In genomic region chr7:96903088-96903985, GRCm38 (mm10) we compare ENCODE assay signal across 19 mouse cellular contexts. TPM values are rescaled to one million over a fixed set of nuclear protein-coding genes. Genes with fewer than 3 reads are reported as not detected.
DNase-seq lines count a peak whose midpoint lies in the region; ATAC-seq and TF ChIP-seq lines count a peak whose summit lies in the region.
"Had no signal": no experiment of that assay in that cellular context is flagged by ENCODE, and none has a peak within 500 bp of the region (broad histone marks: within the 10 kb centered on the region; RNA-seq: fewer than 3 reads in every experiment).

No protein-coding gene starts in this region.

- no peak overlapping the region for H3K4me2 ChIP-seq in hindbrain, embryonic 12.5 days (replicated peaks)
- H3K4me2 ChIP-seq in midbrain, embryonic 14.5 days (ENCODE audit: low read length): no peak overlapping the region
- no peak overlapping the region for H3K4me2 ChIP-seq in midbrain, embryonic 11.5 days
- H3K4me2 ChIP-seq in forebrain, postnatal 0 days (ENCODE audit: low read depth): no peak overlapping the region
- H3K4me2 ChIP-seq: embryonic facial prominence, embryonic 13.5 days; heart, embryonic 12.5 days had no signal

- no peak overlapping the region for H3K9ac ChIP-seq in hindbrain, embryonic 12.5 days
- no peak overlapping the region for H3K9ac ChIP-seq in midbrain, embryonic 14.5 days (replicated peaks; ENCODE audit: low read length)
- H3K9ac ChIP-seq in midbrain, embryonic 11.5 days (ENCODE audit: low read length): no peak overlapping the region; the same call in 1 of the 2 replicates
- H3K9ac ChIP-seq in forebrain, postnatal 0 days: no peak overlapping the region
- H3K9ac ChIP-seq: embryonic facial prominence, embryonic 13.5 days; heart, embryonic 12.5 days had no signal

- no peak for DNase-seq in hindbrain, embryonic 10.5 days (ENCODE audit: low spot score)
- DNase-seq in midbrain, embryonic 14.5 days: no peak
- DNase-seq in midbrain, embryonic 11.5 days (ENCODE audit: low spot score, missing footprints): no peak
- DNase-seq in forebrain, postnatal 0 days: no peak
- DNase-seq in thymus, postnatal 25 days: no peak
- DNase-seq: adrenal gland, postnatal 36 days; cerebellum, adult 18-20 months; cerebellum, postnatal 14 days; gastrocnemius, postnatal 10 days; heart, postnatal 10 days; kidney, adult 9 months; kidney, postnatal 25 days had no signal

- ATAC-seq in hindbrain, embryonic 12.5 days (ENCODE audit: low FRiP score): no peak
- ATAC-seq in midbrain, embryonic 14.5 days (ENCODE audit: low FRiP score, low TSS enrichment): no peak
- no peak for ATAC-seq in midbrain, embryonic 11.5 days (ENCODE audit: low FRiP score)
- no peak for ATAC-seq in forebrain, postnatal 0 days
- no peak for ATAC-seq in cerebellum, adult (ENCODE audit: insufficient number of reproducible peaks, low FRiP score, low TSS enrichment)
- ATAC-seq: inflammation-experienced regulatory T-cells, adult 6 months had no signal

- no peaks in the 10 kb centered on the region for H3K9me3 ChIP-seq in hindbrain, embryonic 10.5 days
- no peaks in the 10 kb centered on the region for H3K9me3 ChIP-seq in hindbrain, embryonic 12.5 days (replicated peaks)
- H3K9me3 ChIP-seq in midbrain, embryonic 14.5 days (ENCODE audit: control insufficient read depth, low read length): no peaks in the 10 kb centered on the region
- no peaks in the 10 kb centered on the region for H3K9me3 ChIP-seq in midbrain, embryonic 11.5 days (ENCODE audit: control insufficient read depth, low read length)
- no peaks in the 10 kb centered on the region for H3K9me3 ChIP-seq in forebrain, postnatal 0 days (ENCODE audit: low read length)
- H3K9me3 ChIP-seq: embryonic facial prominence, embryonic 13.5 days; heart, embryonic 12.5 days had no signal

- no peak for TF ChIP-seq CTCF in forebrain, postnatal 0 days (IDR thresholded peaks at IDR 0.05; ENCODE audit: low read depth)

- 89% methylated on average over 17 of the region's 17 CpGs for WGBS in hindbrain, embryonic 10.5 days
- 77% methylated on average over 17 of the region's 17 CpGs for WGBS in hindbrain, embryonic 12.5 days
- WGBS in midbrain, embryonic 14.5 days: 64% methylated on average over 17 of the region's 17 CpGs
- WGBS in midbrain, embryonic 11.5 days: 86% methylated on average over 17 of the region's 17 CpGs
- 48% methylated on average over 17 of the region's 17 CpGs for WGBS in forebrain, postnatal 0 days

- peaks cover 55% of the 10 kb centered on the region for H3K4me1 ChIP-seq in hindbrain, embryonic 10.5 days (replicated peaks)
- peaks cover 46% of the 10 kb centered on the region for H3K4me1 ChIP-seq in hindbrain, embryonic 12.5 days
- peaks cover 44% of the 10 kb centered on the region for H3K4me1 ChIP-seq in midbrain, embryonic 14.5 days (ENCODE audit: control insufficient read depth, insufficient read depth, low read length)
- peaks cover 14% of the 10 kb centered on the region for H3K4me1 ChIP-seq in midbrain, embryonic 11.5 days (ENCODE audit: control insufficient read depth, insufficient read depth, low read length)
- peaks cover 9% of the 10 kb centered on the region; the same call in 1 of the 2 replicates for H3K4me1 ChIP-seq in forebrain, postnatal 0 days (ENCODE audit: insufficient read depth)

- H3K27me3 ChIP-seq in hindbrain, embryonic 10.5 days (ENCODE audit: insufficient read depth, poor library complexity, severe bottlenecking): no peaks in the 10 kb centered on the region
- H3K27me3 ChIP-seq in hindbrain, embryonic 12.5 days: no peaks in the 10 kb centered on the region; the same call in 1 of the 2 replicates
- peaks cover 3% of the 10 kb centered on the region; the same call in 1 of the 2 replicates for H3K27me3 ChIP-seq in midbrain, embryonic 14.5 days (ENCODE audit: control insufficient read depth, insufficient read depth, low read length)
- H3K27me3 ChIP-seq in midbrain, embryonic 11.5 days (ENCODE audit: control insufficient read depth, insufficient read depth, low read length): no peaks in the 10 kb centered on the region
- H3K27me3 ChIP-seq in forebrain, postnatal 0 days (ENCODE audit: insufficient read depth, low read length): no peaks in the 10 kb centered on the region
- H3K27me3 ChIP-seq: embryonic facial prominence, embryonic 13.5 days had no signal

- no peak overlapping the region for H3K4me3 ChIP-seq in hindbrain, embryonic 10.5 days
- no peak overlapping the region for H3K4me3 ChIP-seq in hindbrain, embryonic 12.5 days
- no peak overlapping the region for H3K4me3 ChIP-seq in midbrain, embryonic 14.5 days (replicated peaks; ENCODE audit: low read depth, low read length)
- H3K4me3 ChIP-seq in midbrain, embryonic 11.5 days (ENCODE audit: low read depth, low read length): no peak overlapping the region
- H3K4me3 ChIP-seq in forebrain, postnatal 0 days (ENCODE audit: low read depth, low read length): no peak overlapping the region
- H3K4me3 ChIP-seq: embryonic facial prominence, embryonic 13.5 days; erythroblast, embryonic 14.5 days; heart, embryonic 12.5 days had no signal

- H3K27ac ChIP-seq in hindbrain, embryonic 10.5 days: peak overlapping the region; percentile 23; the same call in 1 of the 2 replicates
- H3K27ac ChIP-seq in hindbrain, embryonic 12.5 days: no peak overlapping the region
- 0 out of 2 replicates have a peak overlapping the region, but pooled peaks have one; percentile 15 for H3K27ac ChIP-seq in midbrain, embryonic 14.5 days (replicated peaks; ENCODE audit: low read depth, low read length)
- no peak overlapping the region for H3K27ac ChIP-seq in midbrain, embryonic 11.5 days (ENCODE audit: low read depth, low read length)
- H3K27ac ChIP-seq in forebrain, postnatal 0 days (ENCODE audit: low read depth, low read length): 0 out of 2 replicates have a peak overlapping the region, but pooled peaks have one; percentile 9
- H3K27ac ChIP-seq: embryonic facial prominence, embryonic 13.5 days; macrophage had no signal

- peaks cover 65% of the 10 kb centered on the region for H3K36me3 ChIP-seq in hindbrain, embryonic 10.5 days
- H3K36me3 ChIP-seq in hindbrain, embryonic 12.5 days: peaks cover 12% of the 10 kb centered on the region; the same call in 1 of the 2 replicates
- peaks cover 7% of the 10 kb centered on the region for H3K36me3 ChIP-seq in midbrain, embryonic 14.5 days (ENCODE audit: control insufficient read depth, insufficient read depth, low read length)
- H3K36me3 ChIP-seq in midbrain, embryonic 11.5 days (ENCODE audit: control insufficient read depth, insufficient read depth, low read length): peaks cover 4% of the 10 kb centered on the region; the same call in 1 of the 2 replicates
- H3K36me3 ChIP-seq in forebrain, postnatal 0 days (ENCODE audit: insufficient read depth): peaks cover 11% of the 10 kb centered on the region
- H3K36me3 ChIP-seq: heart, embryonic 12.5 days had no signal

RNA-seq across cellular contexts. Expression of gene Nars2, which starts 48.0 kb away (rescaled TPM):
- polyA plus RNA-seq in hindbrain, embryonic 10.5 days (2016; fragmentation: Nextera tagmentation; extraction: Ambion mirVana): 22.3 and 22.7 TPM in 2 replicates
- polyA plus RNA-seq in hindbrain, embryonic 12.5 days (2016; fragmentation: Nextera tagmentation; extraction: Ambion mirVana): 19.7 and 21.3 TPM in 2 replicates
- 16.5 and 18.6 TPM in 2 replicates for polyA plus RNA-seq in midbrain, embryonic 14.5 days (2014; fragmentation: Nextera tagmentation; extraction: Ambion mirVana)
- 20.6 and 24.5 TPM in 2 replicates for polyA plus RNA-seq in midbrain, embryonic 11.5 days (2014; fragmentation: Nextera tagmentation; extraction: Ambion mirVana)
- total RNA-seq in forebrain, postnatal 0 days (2014; rRNA removed): 15.7 and 17.2 TPM in 2 replicates
- 14.8 and 18.2 TPM in 2 replicates for polyA plus RNA-seq in forebrain, postnatal 0 days (2015; fragmentation: Nextera tagmentation; extraction: Ambion mirVana)

Comparison
In these comparisons a context has a peak if more than half of its experiments do, and no peak if none do; other contexts are left out.
1. H3K27ac ChIP-seq: peak in hindbrain, embryonic 10.5 days (single experiment), midbrain, embryonic 14.5 days (single experiment) and forebrain, postnatal 0 days (single experiment); none in hindbrain, embryonic 12.5 days (single experiment) and midbrain, embryonic 11.5 days (single experiment).